Mouse (Mus musculus) urinary bladder, postnatal 25 days (tissue): ENCODE results near the gene Amt.
"Not testable (repeated sequence)": the region's sequence is repeated elsewhere in the genome, so short reads cannot be mapped to it uniquely, and the experiment has no call there.

ENCODE experiments used
- DNase-seq: peaks from one replicate; pipeline ENCODE4 v3.0.0; 2022; ENCODE audit warnings: low spot score

Gene Amt

GRCm38 (mm10) chr9:108284410-108284809 is 12.2 kb upstream of the Amt start:
- DNase-seq = peak; percentile 60

GRCm38 (mm10) chr9:108287526-108288238 is 9.0 kb upstream of the Amt start:
- DNase-seq = not testable (repeated sequence)

- no peak for DNase-seq
Measured at GRCm38 (mm10) chr9:108289347-108289746, 7.3 kb upstream of the Amt start.

GRCm38 (mm10) chr9:108290016-108290750 is 6.5 kb upstream of the Amt start, which contains the start of gene Nicn1:
TSS of gene Nicn1 (plus strand) at chr9:108290429.
- DNase-seq = peak; percentile 73

GRCm38 (mm10) chr9:108290773-108291172 is 5.9 kb upstream of the Amt start:
- no peak for DNase-seq

GRCm38 (mm10) chr9:108301853-108302252 is 5.2 kb downstream of the Amt start:
- no peak for DNase-seq

GRCm38 (mm10) chr9:108304716-108305115 is 8.1 kb downstream of the Amt start:
- DNase-seq = no peak

- peak; percentile 26 for DNase-seq
Measured at GRCm38 (mm10) chr9:108305170-108305569, 8.5 kb downstream of the Amt start.

GRCm38 (mm10) chr9:108305629-108306520 is 9.2 kb downstream of the Amt start, which contains the start of the genes Rhoa and Tcta:
TSS of gene Rhoa (plus strand) at chr9:108306129.
TSS of gene Tcta (minus strand) at chr9:108306160.
- peak; percentile 92 for DNase-seq

- peak; percentile 75 for DNase-seq
Measured at GRCm38 (mm10) chr9:108306571-108306980, 9.9 kb downstream of the Amt start.

- DNase-seq = no peak
Measured at GRCm38 (mm10) chr9:108307021-108307807, 10.6 kb downstream of the Amt start.

- no peak for DNase-seq
Measured at GRCm38 (mm10) chr9:108308141-108308540, 11.5 kb downstream of the Amt start.

GRCm38 (mm10) chr9:108317572-108317971 is 20.9 kb downstream of the Amt start:
- no peak for DNase-seq

- no peak for DNase-seq
Measured at GRCm38 (mm10) chr9:108318462-108318861, 21.8 kb downstream of the Amt start.

GRCm38 (mm10) chr9:108322054-108322453 is 25.4 kb downstream of the Amt start:
- DNase-seq = not testable (repeated sequence)

- DNase-seq = no peak
Measured at GRCm38 (mm10) chr9:108324784-108325183, 28.1 kb downstream of the Amt start.

GRCm38 (mm10) chr9:108325811-108326210 is 29.2 kb downstream of the Amt start:
- no peak for DNase-seq

GRCm38 (mm10) chr9:108337848-108338550 is 41.3 kb downstream of the Amt start:
- no peak for DNase-seq

- no peak for DNase-seq
Measured at GRCm38 (mm10) chr9:108338551-108338885, 41.9 kb downstream of the Amt start.

- DNase-seq = peak; percentile 81
Measured at GRCm38 (mm10) chr9:108338886-108339781, 42.5 kb downstream of the Amt start, which contains the start of gene Gpx1. TSS of gene Gpx1 (plus strand) at chr9:108338903.
